Mouse (Mus musculus) forelimb bud, embryonic 11.5 days (tissue): ENCODE measurements around the gene Iqsec1.
A peak's percentile ranks its signal among the peaks of the same experiment; 100 is the strongest.

Experiments
- DNase-seq: peaks from one replicate; pipeline ENCODE4 v3.0.0-alpha.2; 2012; ENCODE audit warnings: low read depth, low spot score

Gene Iqsec1

DNA sequence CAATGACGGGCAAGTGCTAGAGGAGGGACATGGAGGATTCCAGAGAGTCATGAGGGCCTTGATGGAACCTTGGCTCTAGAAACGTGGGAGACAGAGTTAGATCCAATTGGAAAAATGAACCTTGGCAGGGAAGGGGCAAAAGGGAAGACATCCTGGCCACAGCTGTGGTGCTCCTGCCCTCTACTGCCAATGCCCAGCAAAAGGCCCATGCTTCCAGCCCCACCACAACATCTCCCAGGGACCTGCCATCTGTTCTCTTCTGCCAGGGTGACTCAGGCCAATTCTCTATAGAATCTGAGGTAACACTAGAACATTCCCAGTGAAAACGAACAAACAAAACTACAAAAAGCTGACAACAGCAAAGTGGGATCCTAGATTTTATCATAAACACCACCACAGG is 173.1 kb downstream of the Iqsec1 start:
- no peak for DNase-seq

DNA sequence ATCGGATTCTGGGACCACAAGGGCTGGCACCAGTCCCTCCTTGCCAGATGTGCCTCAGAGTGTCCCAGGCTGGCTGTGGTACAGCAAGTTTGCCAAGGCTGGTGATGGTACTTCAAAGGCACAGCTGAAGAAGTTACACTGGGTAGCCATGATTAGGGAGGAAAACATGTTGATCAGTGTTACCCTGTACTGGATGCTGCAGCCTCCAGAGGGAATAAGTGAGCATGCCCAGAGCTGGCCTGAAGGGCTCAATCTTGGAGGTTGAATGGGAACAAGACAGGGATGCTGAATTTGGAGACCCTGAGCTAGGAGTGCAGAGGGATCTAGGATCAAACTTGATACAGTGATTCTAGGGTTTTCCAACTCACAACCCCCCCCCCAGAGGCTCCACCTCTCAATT is 175.0 kb downstream of the Iqsec1 start:
- no peak for DNase-seq

- no peak for DNase-seq
Measured at GRCm38 (mm10) chr6:90812584-90812983, 175.9 kb downstream of the Iqsec1 start.

- no peak for DNase-seq
Measured at GRCm38 (mm10) chr6:90812072-90812471, 176.4 kb downstream of the Iqsec1 start.

DNA sequence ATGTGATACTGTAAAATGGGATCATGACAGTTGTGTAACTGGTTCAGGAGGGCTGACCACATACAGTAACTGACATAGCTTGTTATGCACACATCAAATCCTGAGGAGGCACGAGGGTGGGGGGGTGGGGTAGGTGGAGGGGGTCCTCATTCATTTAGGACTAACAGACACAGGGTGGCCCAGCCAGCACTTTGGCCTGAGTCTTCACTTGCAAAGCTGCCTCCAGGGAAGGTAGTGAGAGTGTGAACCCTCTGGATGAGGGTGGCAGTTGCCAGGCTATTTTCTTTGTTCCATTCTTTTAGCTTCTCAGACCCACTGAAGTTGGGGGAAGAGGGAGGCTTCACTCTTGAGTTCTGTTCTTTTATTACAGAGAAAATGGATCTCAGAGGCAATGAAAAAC is 177.9 kb downstream of the Iqsec1 start:
- DNase-seq: no peak

DNA sequence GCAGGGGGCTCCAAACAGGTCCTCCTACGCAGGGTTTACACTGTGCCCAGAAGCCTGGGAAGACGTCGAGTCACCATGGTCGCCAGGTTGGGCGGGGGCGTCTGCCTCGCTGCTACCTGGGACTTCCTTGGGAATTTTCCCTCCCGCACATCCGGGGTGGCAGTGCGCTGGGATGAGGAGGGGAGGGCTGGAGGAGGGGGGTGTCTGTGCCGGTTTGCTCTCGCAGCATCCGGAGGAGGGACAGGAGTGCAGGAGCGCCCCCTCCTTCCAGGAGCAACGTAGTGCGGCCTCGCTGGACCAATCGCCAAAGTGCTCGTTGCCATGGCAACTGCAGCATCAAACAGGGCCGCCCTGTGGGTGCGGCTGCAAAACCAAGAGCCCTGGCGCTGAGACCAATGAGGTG is 178.5 kb downstream of the Iqsec1 start:
- peak; percentile 93 for DNase-seq

- DNase-seq: no peak
Measured at GRCm38 (mm10) chr6:90809077-90809840, 179.2 kb downstream of the Iqsec1 start.

DNA sequence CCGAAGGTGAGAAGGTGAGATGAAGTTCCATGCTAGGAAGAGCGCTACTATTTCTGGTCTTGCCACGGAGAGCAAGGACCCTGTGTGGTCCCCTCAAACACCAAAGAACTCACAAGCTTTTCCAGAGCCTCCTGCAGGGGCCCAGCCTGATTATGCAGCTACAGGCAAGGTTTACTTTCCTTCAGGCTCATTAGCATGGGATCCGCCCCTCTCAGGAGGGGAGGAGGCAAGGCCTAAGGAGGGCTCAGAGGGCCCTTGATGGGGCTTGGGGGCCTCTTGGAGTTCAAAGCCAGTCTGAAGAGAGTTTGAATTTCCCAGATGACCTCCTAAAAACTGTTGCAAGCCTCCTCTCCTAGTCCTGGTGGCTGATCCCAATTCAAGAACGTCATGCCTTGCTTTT is 179.9 kb downstream of the Iqsec1 start:
- DNase-seq: no peak

DNA sequence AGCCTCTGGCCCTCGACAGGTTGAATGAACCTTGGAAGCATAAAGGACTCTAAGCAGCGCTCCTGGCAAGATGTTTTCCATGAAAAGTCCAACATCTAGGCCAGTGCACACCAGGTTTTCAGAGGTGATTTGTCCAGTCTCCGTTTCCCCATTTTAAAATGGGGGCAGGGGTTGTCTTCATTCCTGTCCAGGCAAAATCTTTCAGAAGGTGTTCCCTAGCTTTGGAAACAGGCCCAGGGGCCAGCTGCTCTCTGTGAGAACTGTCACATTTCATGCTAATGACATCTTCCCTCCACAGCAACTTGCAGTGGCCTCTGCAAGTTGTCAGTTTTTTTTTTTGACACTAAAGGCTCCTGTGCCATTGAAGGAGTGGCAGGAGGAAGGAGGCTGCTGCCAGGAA is 180.4 kb downstream of the Iqsec1 start:
- no peak for DNase-seq

- DNase-seq: no peak
Measured at GRCm38 (mm10) chr6:90807581-90807980, 180.9 kb downstream of the Iqsec1 start.

- DNase-seq: no peak
Measured at GRCm38 (mm10) chr6:90806743-90807142, 181.7 kb downstream of the Iqsec1 start.

DNA sequence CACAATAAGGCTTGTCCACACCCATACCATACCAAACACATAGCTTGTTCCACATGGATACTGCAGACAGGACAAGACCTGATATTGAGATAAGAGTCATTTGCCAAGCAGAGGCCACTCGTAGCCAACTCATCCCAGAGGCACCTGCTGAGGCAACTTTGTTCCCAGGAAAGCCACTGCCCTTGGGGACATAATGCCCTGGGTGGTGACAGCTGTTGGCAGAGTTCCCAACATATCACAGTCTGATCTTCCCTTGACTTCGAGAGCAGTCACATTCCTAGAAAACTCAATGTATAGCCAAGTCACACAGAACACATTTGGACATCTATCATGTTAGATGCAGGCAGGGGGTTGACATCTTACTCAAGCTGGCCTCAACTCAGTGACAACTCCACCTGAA is 183.4 kb downstream of the Iqsec1 start:
- no peak for DNase-seq

- no peak for DNase-seq
Measured at GRCm38 (mm10) chr6:90804646-90805045, 183.8 kb downstream of the Iqsec1 start.

GRCm38 (mm10) chr6:90802604-90803003 is 185.9 kb downstream of the Iqsec1 start:
- no peak for DNase-seq

- no peak for DNase-seq
Measured at GRCm38 (mm10) chr6:90802058-90802457, 186.4 kb downstream of the Iqsec1 start.

DNA sequence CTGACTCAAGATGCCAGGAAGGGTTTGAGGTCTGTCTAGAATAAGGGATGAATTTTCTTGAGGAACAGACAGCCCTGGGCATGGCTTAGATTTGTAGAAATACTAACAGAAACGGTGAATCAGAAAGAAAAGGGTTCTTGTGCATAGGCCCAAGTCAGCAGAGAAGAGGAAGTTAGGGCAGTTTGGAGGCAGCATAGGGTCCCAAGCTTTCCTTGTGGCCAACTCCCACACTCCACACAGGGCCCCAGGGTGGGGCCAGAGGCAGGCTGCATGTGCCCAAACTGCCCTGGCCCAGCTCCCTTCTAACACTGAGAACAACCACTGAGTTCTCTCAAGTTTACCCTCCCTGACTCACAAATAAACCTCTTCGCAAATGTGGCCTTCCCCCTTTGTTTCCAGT is 187.7 kb downstream of the Iqsec1 start:
- DNase-seq: no peak

GRCm38 (mm10) chr6:90799116-90799515 is 189.4 kb downstream of the Iqsec1 start:
- DNase-seq: no peak

- DNase-seq: no peak
Measured at GRCm38 (mm10) chr6:90798201-90798600, 190.3 kb downstream of the Iqsec1 start.

GRCm38 (mm10) chr6:90796902-90797596 is 191.4 kb downstream of the Iqsec1 start:
- DNase-seq: no peak

GRCm38 (mm10) chr6:90790901-90791300 is 197.6 kb downstream of the Iqsec1 start:
- DNase-seq: no peak

DNA sequence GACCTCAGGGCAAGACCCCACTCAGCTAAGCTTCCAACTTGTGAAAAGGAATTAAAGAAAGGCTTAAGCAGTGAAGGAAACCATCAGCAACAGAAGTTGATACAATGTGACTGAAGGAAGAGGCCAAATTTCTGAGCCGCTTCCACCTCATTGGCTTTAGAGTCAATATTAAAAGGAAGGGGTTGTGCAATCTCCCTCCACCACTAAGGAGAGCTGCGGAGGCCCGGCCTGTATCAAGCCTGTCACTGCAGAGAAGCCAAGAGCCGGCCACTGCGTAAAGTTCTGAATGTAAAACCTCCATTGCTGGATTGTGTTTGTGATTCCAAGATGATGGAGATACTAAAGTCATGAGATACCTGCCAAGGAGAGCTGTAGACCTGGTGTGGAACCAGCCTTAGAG is 199.0 kb downstream of the Iqsec1 start:
- no peak for DNase-seq

DNA sequence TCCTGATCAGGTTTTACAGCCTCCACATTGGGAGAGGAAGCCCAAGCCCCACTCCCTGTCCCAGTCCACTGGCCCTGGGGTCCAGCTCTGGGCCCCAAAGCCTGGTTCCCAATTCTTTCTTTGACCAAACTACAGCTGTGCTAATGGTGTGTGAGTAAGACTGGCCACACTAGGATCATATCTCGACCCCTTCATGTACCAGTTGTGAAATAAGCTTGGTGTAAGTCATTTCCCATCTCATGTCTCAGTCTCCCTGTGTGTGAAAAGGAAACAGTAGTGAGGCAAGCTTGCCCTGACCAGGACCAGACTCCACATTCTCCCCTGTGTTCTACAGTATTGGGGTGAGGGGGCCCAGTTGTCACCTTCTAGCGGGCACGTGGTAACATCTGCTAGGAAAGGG is 200.9 kb downstream of the Iqsec1 start:
- DNase-seq: no peak

GRCm38 (mm10) chr6:90787036-90787435 is 201.4 kb downstream of the Iqsec1 start:
- no peak for DNase-seq
